In the genomic region with DNA sequence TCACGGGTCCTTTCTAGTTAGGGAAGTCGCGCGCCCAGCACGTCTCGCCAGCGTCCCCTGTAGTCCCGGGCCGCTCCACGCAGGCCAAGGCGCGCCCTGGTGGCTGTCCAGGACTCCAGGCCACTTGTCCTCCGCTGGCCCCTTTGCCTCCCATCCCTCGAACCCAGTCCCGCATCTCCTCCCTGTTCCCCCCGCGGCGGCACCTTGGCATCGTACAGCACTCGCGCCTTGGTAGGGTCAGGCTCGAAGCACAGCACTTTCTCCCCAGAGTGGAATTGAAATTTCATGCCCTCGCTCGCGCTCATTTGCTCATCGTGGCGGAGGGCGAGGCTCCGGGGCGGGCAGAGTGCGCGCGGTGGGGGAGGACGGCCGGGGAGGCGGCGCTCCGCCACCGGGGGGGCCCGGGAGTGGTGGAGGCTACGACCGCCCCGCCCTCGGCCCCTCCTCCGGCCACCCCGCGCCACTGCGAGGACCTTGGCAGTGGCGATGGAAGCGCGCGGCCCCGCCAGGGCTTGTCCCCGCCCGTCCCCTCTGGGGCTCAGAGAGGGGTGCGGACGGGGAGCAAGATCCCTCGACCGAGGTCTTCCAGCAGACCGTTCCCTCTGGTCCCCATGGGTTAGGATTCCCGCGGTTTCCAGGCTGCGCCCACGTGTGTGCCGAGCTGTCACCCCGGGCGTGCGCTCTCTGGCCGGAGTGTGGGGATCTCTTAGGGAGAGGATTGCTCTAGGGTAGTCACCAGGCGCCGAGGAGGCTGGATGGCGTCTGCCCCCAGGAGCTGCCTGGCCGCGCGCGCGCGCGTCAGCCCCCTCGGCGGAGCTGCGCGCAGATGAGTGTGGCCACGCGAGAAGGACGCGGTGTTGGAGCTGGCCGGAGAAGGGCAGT, we compare ENCODE assay signal across 8 mouse cellular contexts. TPM values are rescaled to one million over a fixed set of nuclear protein-coding genes. Genes with fewer than 3 reads are reported as not detected.
DNase-seq lines count a peak whose midpoint lies in the region; ATAC-seq lines count a peak whose summit lies in the region.

A gene (minus strand): TSS at position 374 of the 882 bp plus-strand sequence.

- peak within 1 kb of the TSS; percentile 80 for H3K9ac ChIP-seq in heart, embryonic 14.5 days (ENCODE audit: low read length)
- peak within 1 kb of the TSS; percentile 76 for H3K9ac ChIP-seq in liver, embryonic 12.5 days

- 27% methylated on average over 81 of the region's 88 CpGs for WGBS in forebrain, embryonic 10.5 days
- WGBS in heart, embryonic 14.5 days, result 18% methylated on average over 73 of the region's 88 CpGs
- 11% methylated on average over 66 of the region's 88 CpGs for WGBS in liver, embryonic 12.5 days (ENCODE audit: insufficient replicate concordance)

- H3K36me3 ChIP-seq in forebrain, embryonic 10.5 days (replicated peaks), result peaks cover 16% of the 10 kb centered on the region
- peaks cover 23% of the 10 kb centered on the region for H3K36me3 ChIP-seq in heart, embryonic 14.5 days (ENCODE audit: control insufficient read depth, insufficient read depth, low read length)
- peaks cover 21% of the 10 kb centered on the region for H3K36me3 ChIP-seq in liver, embryonic 12.5 days
- 0 out of 2 replicates have a peak, but pooled peaks cover 2% of the 10 kb centered on the region for H3K36me3 ChIP-seq in splenic B cell, adult 2 months (ENCODE audit: control insufficient read depth, insufficient read depth, low read length, poor library complexity, severe bottlenecking)

- H3K27ac ChIP-seq in forebrain, embryonic 10.5 days, result peak within 1 kb of the TSS; percentile 90
- peak within 1 kb of the TSS; percentile 95 to 100 for H3K27ac ChIP-seq in heart, embryonic 14.5 days (replicated peaks in 1 of 2; ENCODE audit: control insufficient read depth in 1 of 2, insufficient read depth in 1 of 2, low read depth in 2 of 2, low read length in 2 of 2)
- H3K27ac ChIP-seq in liver, embryonic 12.5 days, result peak within 1 kb of the TSS; percentile 96

- no peaks in the 10 kb centered on the region for H3K9me3 ChIP-seq in forebrain, embryonic 10.5 days
- no peaks in the 10 kb centered on the region for H3K9me3 ChIP-seq in heart, embryonic 14.5 days (ENCODE audit: control insufficient read depth, low read length)
- H3K9me3 ChIP-seq in liver, embryonic 12.5 days (replicated peaks), result no peaks in the 10 kb centered on the region

- no peaks in the 10 kb centered on the region for H3K4me1 ChIP-seq in forebrain, embryonic 10.5 days
- peaks cover 0 to 2% of the 10 kb centered on the region in 2 experiments; a peak in 1 of 4 replicates for H3K4me1 ChIP-seq in heart, embryonic 14.5 days (ENCODE audit: control insufficient read depth in 2 of 2, insufficient read depth in 2 of 2, low read length in 2 of 2)
- H3K4me1 ChIP-seq in liver, embryonic 12.5 days, result no peaks in the 10 kb centered on the region

- DNase-seq in c-Kit-negative CD71-positive TER-119-positive erythroid progenitor cells, embryonic 14.5 days (ENCODE audit: low read depth, low spot score), result peak; percentile 50
- peak; percentile 74 for DNase-seq in forebrain, embryonic 10.5 days (ENCODE audit: extremely low spot score, low spot score)
- DNase-seq in kidney, postnatal 14 days, result peak; percentile 90
- DNase-seq in naive thymus-derived CD4-positive, alpha-beta T cell, adult 2 months (ENCODE audit: low read depth), result peak; percentile 77
- peak; percentile 89 for DNase-seq in splenic B cell, adult 2 months (ENCODE audit: low read depth, low spot score)

- peak within 1 kb of the TSS; percentile 87 for H3K4me2 ChIP-seq in heart, embryonic 14.5 days (ENCODE audit: low read length)
- peak within 1 kb of the TSS; percentile 84 for H3K4me2 ChIP-seq in liver, embryonic 12.5 days

- peak; percentile 52 for ATAC-seq in CD4-positive, CD25-positive, alpha-beta regulatory T cell, adult 4 months
- peak; percentile 90 for ATAC-seq in heart, embryonic 14.5 days (ENCODE audit: insufficient number of reproducible peaks, insufficient read depth, low FRiP score, low read depth)
- ATAC-seq in liver, embryonic 12.5 days, result peak; percentile 95

- H3K4me3 ChIP-seq in forebrain, embryonic 10.5 days, result peak within 1 kb of the TSS; percentile 60
- peak within 1 kb of the TSS; percentile 61 to 91 for H3K4me3 ChIP-seq in heart, embryonic 14.5 days (ENCODE audit: control insufficient read depth in 1 of 2, insufficient read depth in 1 of 2, low read depth in 1 of 2, low read length in 2 of 2)
- H3K4me3 ChIP-seq in liver, embryonic 12.5 days, result peak within 1 kb of the TSS; percentile 68

- peaks cover 69% of the 10 kb centered on the region for H3K27me3 ChIP-seq in forebrain, embryonic 10.5 days (ENCODE audit: poor library complexity, severe bottlenecking)
- no peaks in the 10 kb centered on the region for H3K27me3 ChIP-seq in heart, embryonic 14.5 days (ENCODE audit: control insufficient read depth, insufficient read depth, low read length)
- 0 out of 2 replicates have a peak, but pooled peaks cover 4% of the 10 kb centered on the region for H3K27me3 ChIP-seq in liver, embryonic 12.5 days (replicated peaks)
- no peaks in the 10 kb centered on the region for H3K27me3 ChIP-seq in splenic B cell, adult 2 months (ENCODE audit: control insufficient read depth, insufficient read depth, low read length, poor library complexity, severe bottlenecking)

RNA-seq across cellular contexts. Expression of the gene that starts here (rescaled TPM):
- polyA plus RNA-seq in CD4-positive, CD25-positive, alpha-beta regulatory T cell, adult 4 months (2017; shearing (Covaris generic)), result 10 to 100 TPM; 39.3 to 40.3 TPM
- polyA plus RNA-seq in forebrain, embryonic 10.5 days (2016; fragmentation: Nextera tagmentation; extraction: Ambion mirVana), result 30.7 and 32.5 TPM in 2 replicates
- polyA plus RNA-seq in heart, embryonic 14.5 days (2014; fragmentation: Nextera tagmentation; extraction: Ambion mirVana), result 43.7 and 43.8 TPM in 2 replicates
- polyA plus RNA-seq in liver, embryonic 12.5 days (2016; fragmentation: Nextera tagmentation; extraction: Ambion mirVana), result 20.7 and 21.5 TPM in 2 replicates

Comparison
In these comparisons a context has a peak if more than half of its experiments do, and no peak if none do; other contexts are left out.
1. Peak in every context shown above with its lines: DNase-seq, ATAC-seq, H3K4me3 ChIP-seq and H3K27ac ChIP-seq.